Mouse (Mus musculus) subcutaneous adipose tissue, adult 2 months (tissue): ENCODE results near the gene Tcaim. TPM values are rescaled to one million over a fixed set of nuclear protein-coding genes. Genes with fewer than 3 reads are reported as not detected.

Source experiments
- polyA plus RNA-seq: library from polyadenylated mRNA; depleted of rRNA; stranded (reverse); fragments of >200 nt; gene quantifications from 2 replicates; pipeline ENCODE4 v1.2.3, GENCODE M21; 2012; ENCODE audit warnings: low replicate concordance; rRNA removed

Tcaim gene
- 6.0 and 6.1 TPM in 2 replicates for polyA plus RNA-seq

GRCm38 (mm10) chr9:122805053-122805844 lies at the start of gene Tcaim:
Gene Tcaim (plus strand): TSS chr9:122805539.

GRCm38 (mm10) chr9:122843760-122844159 lies 38.4 kb downstream of the Tcaim start, which contains the start of gene Gm35549:
Gene Gm35549 (minus strand): TSS chr9:122844035.

GRCm38 (mm10) chr9:122865697-122866166 lies 60.4 kb downstream of the Tcaim start, which contains the start of gene Zfp445:
Gene Zfp445 (minus strand): TSS chr9:122866006.

GRCm38 (mm10) chr9:122885385-122885784 lies 80.0 kb downstream of the Tcaim start, which contains the start of gene Zkscan7:
Gene Zkscan7 (plus strand): TSS chr9:122885685.

Other genes starting within 250 kb of the Tcaim start
- gene Topaz1, start 58.2 kb upstream of the Tcaim start, polyA plus RNA-seq, result 0.05 and 0.27 TPM in 2 replicates
- not detected in 2 replicates for gene Gm35549, start 38.5 kb downstream of the Tcaim start, polyA plus RNA-seq
- 33.8 and 62.7 TPM in 2 replicates for gene Zfp445, start 60.5 kb downstream of the Tcaim start, polyA plus RNA-seq
- 2.6 and 6.5 TPM in 2 replicates for gene Zkscan7, start 80.1 kb downstream of the Tcaim start, polyA plus RNA-seq
- gene Zfp105, start 117.5 kb downstream of the Tcaim start, polyA plus RNA-seq, result 0.67 and 2.4 TPM in 2 replicates
- 2.9 and 3.2 TPM in 2 replicates for gene 1110059G10Rik, start 145.5 kb downstream of the Tcaim start, polyA plus RNA-seq
- 0.69 and 9.7 TPM in 2 replicates for gene Kif15, start 145.5 kb downstream of the Tcaim start, polyA plus RNA-seq
- gene Tmem42, start 215.8 kb downstream of the Tcaim start, polyA plus RNA-seq, result 15.7 and 18.2 TPM in 2 replicates
- gene Tgm4, start 229.2 kb downstream of the Tcaim start, polyA plus RNA-seq, result 0.20 and 0.31 TPM in 2 replicates